Mouse (Mus musculus): ENCODE measurements around the gene S100a13. TPM values are rescaled to one million over a fixed set of nuclear protein-coding genes. Genes with fewer than 3 reads are reported as not detected.

S100a13 gene
- polyA plus RNA-seq, 1 experiment from 2014 or later, result 30.3 TPM

- H3K9me3 ChIP-seq (ENCODE audit: control insufficient read depth, low read length), result no peaks in the 10 kb centered on the region
- no peak overlapping the region for H3K27ac ChIP-seq (ENCODE audit: low read depth)
- ATAC-seq (replicated peaks; ENCODE audit: low FRiP score, low TSS enrichment, low read depth) (no peak), DNase-seq (ENCODE audit: low spot score) (no peak)
- no peaks in the 10 kb centered on the region for H3K4me1 ChIP-seq (replicated peaks; ENCODE audit: control insufficient read depth, insufficient read depth, low read length)
- H3K36me3 ChIP-seq (ENCODE audit: control insufficient read depth, insufficient read depth, low read length), result no peaks in the 10 kb centered on the region
- no peaks in the 10 kb centered on the region for H3K27me3 ChIP-seq (replicated peaks; ENCODE audit: control insufficient read depth, insufficient read depth, low read length)
- no peak overlapping the region for H3K4me3 ChIP-seq (ENCODE audit: low read depth, low read length)
- WGBS, result 80% methylated on average over 7 of the region's 7 CpGs
- no peak overlapping the region for H3K9ac ChIP-seq (ENCODE audit: low read length)
- H3K4me2 ChIP-seq (ENCODE audit: low read length), result no peak overlapping the region
These were observed 13.1 kb downstream of the S100a13 start for GRCm38 (mm10) chr3:90527291-90527873.

- DNase-seq (ENCODE audit: low spot score) (no peak), ATAC-seq (replicated peaks; ENCODE audit: low FRiP score, low TSS enrichment, low read depth) (no peak)
- no peaks in the 10 kb centered on the region for H3K36me3 ChIP-seq (ENCODE audit: control insufficient read depth, insufficient read depth, low read length)
- H3K9me3 ChIP-seq (ENCODE audit: control insufficient read depth, low read length), result no peaks in the 10 kb centered on the region
- H3K27me3 ChIP-seq (replicated peaks; ENCODE audit: control insufficient read depth, insufficient read depth, low read length), result no peaks in the 10 kb centered on the region
- no peak overlapping the region for H3K9ac ChIP-seq (ENCODE audit: low read length)
- 67% methylated on average over 5 of the region's 5 CpGs for WGBS
- H3K4me2 ChIP-seq (ENCODE audit: low read length), result no peak overlapping the region
- H3K4me1 ChIP-seq (replicated peaks; ENCODE audit: control insufficient read depth, insufficient read depth, low read length), result no peaks in the 10 kb centered on the region
- no peak overlapping the region for H3K27ac ChIP-seq (ENCODE audit: low read depth)
- H3K4me3 ChIP-seq (ENCODE audit: low read depth, low read length), result no peak overlapping the region
These were observed 17.5 kb downstream of the S100a13 start for GRCm38 (mm10) chr3:90531713-90532112.

GRCm38 (mm10) chr3:90535446-90535845, 21.2 kb downstream of the S100a13 start:
- Histone ChIP-seq H3K4me3 (ENCODE audit: low read depth, low read length) (no peak overlapping the region), H3K36me3 (ENCODE audit: control insufficient read depth, insufficient read depth, low read length) (no peaks in the 10 kb centered on the region), H3K27me3 (replicated peaks; ENCODE audit: control insufficient read depth, insufficient read depth, low read length) (no peaks in the 10 kb centered on the region), H3K9ac (ENCODE audit: low read length) (no peak overlapping the region), H3K27ac (ENCODE audit: low read depth) (no peak overlapping the region), H3K4me2 (ENCODE audit: low read length) (no peak overlapping the region), H3K9me3 (ENCODE audit: control insufficient read depth, low read length) (no peaks in the 10 kb centered on the region), H3K4me1 (replicated peaks; ENCODE audit: control insufficient read depth, insufficient read depth, low read length) (peaks cover 8% of the 10 kb centered on the region)
- ATAC-seq (replicated peaks; ENCODE audit: low FRiP score, low TSS enrichment, low read depth) (no peak), DNase-seq (ENCODE audit: low spot score) (no peak)
- WGBS, result 83% methylated on average over 1 of the region's 1 CpGs

GRCm38 (mm10) chr3:90537141-90537904, 23.1 kb downstream of the S100a13 start, which contains the start of gene S100a16:
TSS of gene S100a16 (plus strand) at chr3:90537254.
- WGBS, result 31% methylated on average over 10 of the region's 10 CpGs
- peak; percentile 70 for DNase-seq (ENCODE audit: low spot score)
- Histone ChIP-seq H3K9ac (ENCODE audit: low read length) (no peak within 1 kb of the TSS; the same call in none of the 2 replicates), H3K36me3 (ENCODE audit: control insufficient read depth, insufficient read depth, low read length) (no peaks in the 10 kb centered on the region), H3K4me1 (replicated peaks; ENCODE audit: control insufficient read depth, insufficient read depth, low read length) (peaks cover 8% of the 10 kb centered on the region), H3K4me3 (ENCODE audit: low read depth, low read length) (peak within 1 kb of the TSS; percentile 20), H3K4me2 (ENCODE audit: low read length) (peak within 1 kb of the TSS; percentile 39), H3K9me3 (ENCODE audit: control insufficient read depth, low read length) (no peaks in the 10 kb centered on the region), H3K27me3 (replicated peaks; ENCODE audit: control insufficient read depth, insufficient read depth, low read length) (no peaks in the 10 kb centered on the region), H3K27ac (ENCODE audit: low read depth) (peak within 1 kb of the TSS; percentile 25; the same call in 1 of the 2 replicates)
- peak; percentile 85 for ATAC-seq (replicated peaks; ENCODE audit: low FRiP score, low TSS enrichment, low read depth)

- Histone ChIP-seq H3K27ac (ENCODE audit: low read depth) (peak overlapping the region; percentile 25; the same call in 1 of the 2 replicates), H3K4me1 (replicated peaks; ENCODE audit: control insufficient read depth, insufficient read depth, low read length) (peaks cover 8% of the 10 kb centered on the region)
These were observed 23.7 kb downstream of the S100a13 start for GRCm38 (mm10) chr3:90537905-90538296.

GRCm38 (mm10) chr3:90540904-90541303, 26.7 kb downstream of the S100a13 start:
- Histone ChIP-seq H3K4me2 (ENCODE audit: low read length) (0 out of 2 replicates have a peak overlapping the region, but pooled peaks have one; percentile 5), H3K27me3 (replicated peaks; ENCODE audit: control insufficient read depth, insufficient read depth, low read length) (no peaks in the 10 kb centered on the region), H3K9me3 (ENCODE audit: control insufficient read depth, low read length) (no peaks in the 10 kb centered on the region), H3K27ac (ENCODE audit: low read depth) (no peak overlapping the region), H3K9ac (ENCODE audit: low read length) (peak overlapping the region; percentile 18; the same call in 1 of the 2 replicates), H3K4me1 (replicated peaks; ENCODE audit: control insufficient read depth, insufficient read depth, low read length) (peaks cover 8% of the 10 kb centered on the region), H3K36me3 (ENCODE audit: control insufficient read depth, insufficient read depth, low read length) (no peaks in the 10 kb centered on the region), H3K4me3 (ENCODE audit: low read depth, low read length) (no peak overlapping the region)
- 0 out of 2 replicates have a peak, but pooled peaks have one; percentile 12 for ATAC-seq (replicated peaks; ENCODE audit: low FRiP score, low TSS enrichment, low read depth)
- 67% methylated on average over 4 of the region's 4 CpGs for WGBS
- DNase-seq (ENCODE audit: low spot score), result no peak

More at GRCm38 (mm10) chr3:90537905-90538296, 23.7 kb downstream of the S100a13 start:
- no peak for DNase-seq (ENCODE audit: low spot score)
- peak overlapping the region; percentile 20; the same call in 1 of the 2 replicates for H3K4me3 ChIP-seq (ENCODE audit: low read depth, low read length)
- no peaks in the 10 kb centered on the region for H3K36me3 ChIP-seq (ENCODE audit: control insufficient read depth, insufficient read depth, low read length)
- 0 out of 2 replicates have a peak, but pooled peaks have one; percentile 21 for ATAC-seq (replicated peaks; ENCODE audit: low FRiP score, low TSS enrichment, low read depth)
- H3K4me2 ChIP-seq (ENCODE audit: low read length), result peak overlapping the region; percentile 39
- no peak overlapping the region; the same call in none of the 2 replicates for H3K9ac ChIP-seq (ENCODE audit: low read length)
- H3K27me3 ChIP-seq (replicated peaks; ENCODE audit: control insufficient read depth, insufficient read depth, low read length), result no peaks in the 10 kb centered on the region
- no peaks in the 10 kb centered on the region for H3K9me3 ChIP-seq (ENCODE audit: control insufficient read depth, low read length)
- WGBS, result 72% methylated on average over 5 of the region's 5 CpGs

GRCm38 (mm10) chr3:90549676-90550420, 35.6 kb downstream of the S100a13 start:
- no peak for DNase-seq (ENCODE audit: low spot score)
- 47% methylated on average over 5 of the region's 5 CpGs for WGBS
- H3K4me1 ChIP-seq (replicated peaks; ENCODE audit: control insufficient read depth, insufficient read depth, low read length), result no peaks in the 10 kb centered on the region

GRCm38 (mm10) chr3:90550421-90550790, 36.2 kb downstream of the S100a13 start:
- WGBS, result 83% methylated on average over 2 of the region's 2 CpGs
- Histone ChIP-seq H3K4me1 (replicated peaks; ENCODE audit: control insufficient read depth, insufficient read depth, low read length) (no peaks in the 10 kb centered on the region), H3K27me3 (replicated peaks; ENCODE audit: control insufficient read depth, insufficient read depth, low read length) (no peaks in the 10 kb centered on the region), H3K9me3 (ENCODE audit: control insufficient read depth, low read length) (no peaks in the 10 kb centered on the region), H3K27ac (ENCODE audit: low read depth) (no peak overlapping the region), H3K36me3 (ENCODE audit: control insufficient read depth, insufficient read depth, low read length) (no peaks in the 10 kb centered on the region), H3K9ac (ENCODE audit: low read length) (no peak overlapping the region), H3K4me2 (ENCODE audit: low read length) (no peak overlapping the region), H3K4me3 (ENCODE audit: low read depth, low read length) (no peak overlapping the region)
- ATAC-seq (replicated peaks; ENCODE audit: low FRiP score, low TSS enrichment, low read depth) (no peak), DNase-seq (ENCODE audit: low spot score) (no peak)

More at GRCm38 (mm10) chr3:90549676-90550420, 35.6 kb downstream of the S100a13 start:
- H3K9me3 ChIP-seq (ENCODE audit: control insufficient read depth, low read length), result no peaks in the 10 kb centered on the region
- no peak overlapping the region for H3K4me3 ChIP-seq (ENCODE audit: low read depth, low read length)
- H3K27me3 ChIP-seq (replicated peaks; ENCODE audit: control insufficient read depth, insufficient read depth, low read length), result no peaks in the 10 kb centered on the region
- ATAC-seq (replicated peaks; ENCODE audit: low FRiP score, low TSS enrichment, low read depth), result no peak
- H3K9ac ChIP-seq (ENCODE audit: low read length), result no peak overlapping the region
- no peaks in the 10 kb centered on the region for H3K36me3 ChIP-seq (ENCODE audit: control insufficient read depth, insufficient read depth, low read length)
- H3K27ac ChIP-seq (ENCODE audit: low read depth), result no peak overlapping the region
- H3K4me2 ChIP-seq (ENCODE audit: low read length), result no peak overlapping the region

Data from intestine, embryonic 14.5 days (tissue).